Mouse (Mus musculus): ENCODE data around the gene Ppil4.

Ppil4 gene

DNA sequence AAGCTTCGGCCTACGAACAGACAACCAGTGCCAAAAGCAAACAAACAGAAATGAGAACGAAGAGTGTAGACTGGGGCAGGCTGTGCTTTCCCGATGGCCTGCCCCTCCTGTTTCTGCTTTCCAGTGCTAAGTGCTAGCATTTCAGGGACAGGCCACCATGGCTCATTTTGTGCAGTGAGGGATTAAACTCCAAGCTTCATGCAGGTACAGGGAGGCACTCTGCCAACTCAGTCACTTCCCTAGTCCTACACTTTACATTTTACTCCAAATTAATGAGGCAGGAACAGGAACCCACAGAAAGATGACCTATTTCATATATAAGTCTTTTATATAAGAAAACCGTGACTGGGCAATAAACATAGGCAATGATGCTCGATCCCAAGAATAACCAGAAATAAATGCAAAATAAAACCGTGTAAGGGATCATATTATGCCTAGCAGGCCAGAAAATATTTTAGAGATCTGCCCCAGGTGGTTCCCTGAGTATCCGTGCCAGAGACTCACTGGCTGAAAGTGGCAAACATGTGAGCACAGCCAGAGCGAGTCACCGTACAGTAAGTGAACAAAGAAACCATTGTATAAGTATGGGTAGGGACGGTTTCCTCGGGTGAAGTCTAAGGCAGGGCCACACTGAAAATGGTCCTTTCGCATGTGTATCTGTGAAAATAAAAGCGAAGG, 68.7 kb downstream of the Ppil4 start:
- no peak for DNase-seq (ENCODE audit: low read depth, low spot score)

DNA sequence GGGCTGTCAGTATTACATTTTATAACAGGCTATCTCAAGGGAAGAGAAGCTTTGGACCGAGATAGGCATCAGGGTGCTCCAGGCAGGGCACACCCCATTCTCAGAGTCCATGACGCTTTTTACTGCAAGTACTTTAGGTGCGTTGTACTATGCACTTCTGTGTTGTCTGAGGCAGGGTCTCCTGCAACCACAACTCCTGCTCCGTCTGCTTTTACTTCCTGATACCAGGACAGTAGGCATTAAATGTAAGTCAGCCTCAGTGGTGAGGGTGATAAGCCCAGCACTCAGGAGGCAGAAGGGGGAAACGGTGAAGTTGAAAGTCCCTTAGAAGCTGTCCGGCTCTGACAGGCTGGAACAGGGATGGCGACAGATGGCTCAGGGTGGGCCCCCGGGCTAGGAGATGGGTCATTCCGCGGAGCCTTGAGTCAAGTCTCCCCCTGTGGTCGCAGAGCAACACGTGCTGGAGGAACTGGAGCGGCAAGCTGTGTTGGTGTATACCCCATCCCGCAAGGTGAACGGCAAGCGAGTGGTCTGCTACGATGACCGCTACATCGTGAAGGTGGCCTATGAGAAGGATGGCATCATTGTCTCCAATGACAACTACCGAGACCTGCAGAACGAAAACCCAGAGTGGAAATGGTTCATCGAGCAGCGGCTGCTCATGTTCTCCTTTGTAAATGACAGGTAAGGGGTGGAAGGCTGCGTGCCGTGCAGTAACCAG, 69.4 kb downstream of the Ppil4 start:
- no peak for DNase-seq (ENCODE audit: low read depth, low spot score)

DNA sequence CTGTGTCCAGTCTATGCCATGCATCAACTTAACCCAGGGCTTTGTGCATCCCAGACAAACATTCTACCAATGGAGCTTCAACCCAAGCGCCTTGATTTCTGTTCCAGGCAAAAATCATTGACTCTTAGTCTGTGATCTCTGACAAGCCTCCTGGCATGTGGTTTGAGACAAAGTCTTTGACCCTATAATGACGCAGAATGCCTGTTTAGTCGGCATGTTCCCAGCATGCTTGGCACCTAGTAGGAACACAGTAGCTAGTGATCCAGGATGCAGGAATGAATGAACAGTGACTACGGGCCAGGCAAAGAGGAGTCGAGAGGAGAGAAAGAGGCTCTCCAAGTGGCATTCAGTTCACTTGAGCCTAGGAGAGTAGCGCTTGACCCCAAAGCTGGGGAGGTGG, 70.7 kb downstream of the Ppil4 start:
- no peak for DNase-seq (ENCODE audit: low read depth, low spot score)

DNA sequence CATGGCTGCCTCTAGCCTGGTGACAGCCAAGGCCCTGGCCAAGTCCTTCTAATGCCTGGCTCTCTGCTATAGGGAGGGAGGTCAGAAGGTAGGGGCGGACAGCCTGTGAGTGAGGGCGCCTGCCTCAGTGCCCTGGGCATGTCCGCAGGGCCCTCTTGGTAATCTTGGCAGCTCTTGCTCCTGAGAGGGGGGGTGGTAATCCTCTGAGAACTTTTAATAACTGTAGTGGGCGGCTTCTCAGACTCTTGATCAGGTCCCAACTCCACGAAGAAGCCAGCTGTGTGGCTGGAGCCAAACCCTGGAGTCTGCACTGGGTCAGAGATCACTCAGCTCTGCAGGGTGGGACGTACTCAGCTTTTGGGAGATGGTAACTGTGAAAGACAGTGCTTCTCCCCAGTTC, 71.5 kb downstream of the Ppil4 start:
- no peak for DNase-seq (ENCODE audit: low read depth, low spot score)

DNA sequence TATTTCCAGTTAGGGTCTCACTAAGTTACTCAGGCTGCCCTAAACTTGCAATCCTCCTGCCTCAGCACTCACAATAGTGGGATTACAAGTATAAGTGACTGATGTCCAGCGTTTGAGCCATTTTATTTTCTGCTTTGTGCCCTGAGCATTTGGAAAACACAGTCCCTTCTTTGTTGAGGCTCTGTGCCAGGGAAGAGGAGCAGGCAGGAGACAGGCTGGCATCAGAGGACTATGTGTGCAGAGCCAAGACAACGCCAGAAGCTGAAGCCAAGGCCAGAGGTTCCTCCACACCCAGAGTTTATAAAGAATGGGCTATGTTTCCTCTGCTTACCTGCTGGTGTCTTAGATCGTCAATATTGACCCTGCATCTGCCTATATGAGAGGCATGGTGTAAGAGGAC, 72.1 kb downstream of the Ppil4 start:
- no peak for DNase-seq (ENCODE audit: low read depth, low spot score)

DNA sequence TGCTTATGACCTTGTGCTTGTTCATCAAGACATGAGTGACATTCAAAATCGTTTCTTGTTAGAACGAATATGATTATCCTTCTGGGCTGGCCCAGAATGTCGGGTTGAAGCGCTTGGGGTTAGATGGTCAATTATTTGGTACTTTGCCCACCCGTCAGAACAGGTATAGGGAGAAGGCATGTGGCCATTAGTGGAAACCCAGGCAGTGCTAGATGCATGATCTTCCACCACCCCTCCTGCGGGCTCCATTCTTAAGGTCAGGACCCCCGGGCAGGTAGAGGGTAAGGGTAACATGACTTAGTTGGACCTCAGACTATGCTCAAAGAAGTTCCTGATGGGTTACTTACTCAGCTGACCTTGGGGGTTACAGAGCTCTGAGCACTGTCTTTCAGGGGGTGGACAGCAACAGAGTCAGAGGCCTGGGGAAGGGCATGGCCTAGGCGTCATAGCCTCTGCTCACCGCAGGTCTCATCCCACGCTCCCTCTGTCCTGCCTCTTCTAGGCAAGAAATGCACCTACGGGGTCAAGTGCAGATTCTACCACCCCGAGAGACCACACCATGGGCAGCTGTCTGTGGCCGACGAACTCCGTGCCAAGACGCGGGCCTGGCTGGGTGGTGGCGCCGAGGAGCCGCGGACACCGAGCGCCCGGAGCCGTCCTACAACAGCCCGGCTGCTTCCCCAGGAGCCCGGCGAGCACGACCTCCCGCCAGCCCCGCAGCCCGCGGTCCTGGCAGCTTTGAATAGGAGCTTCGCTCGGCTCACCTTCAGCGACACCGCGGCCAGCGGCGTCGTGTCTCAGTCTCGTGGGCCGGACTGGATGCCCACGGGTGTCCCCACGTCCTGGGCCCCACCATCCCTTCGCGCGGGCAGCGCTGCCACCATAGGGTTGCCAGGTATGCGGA, 74.3 kb downstream of the Ppil4 start:
- DNase-seq (ENCODE audit: low read depth, low spot score): no peak

DNA sequence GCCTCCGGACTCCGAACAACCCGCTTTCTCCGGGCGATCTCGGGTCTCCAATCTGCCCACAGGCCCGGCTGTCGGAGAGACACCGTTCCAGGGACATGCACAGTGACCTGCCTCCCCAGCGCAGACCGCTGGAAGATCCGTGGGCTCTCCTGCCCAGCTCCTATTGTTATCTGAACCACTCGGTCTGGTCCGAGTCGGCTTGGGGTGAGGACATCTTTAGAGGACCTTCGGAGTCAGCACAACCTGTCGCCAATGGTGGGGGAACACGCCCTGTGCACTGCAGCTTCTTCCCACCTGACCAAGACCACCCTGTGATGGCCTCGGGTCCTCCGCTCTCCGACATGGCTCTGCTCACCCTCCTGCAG, 75.0 kb downstream of the Ppil4 start:
- DNase-seq (ENCODE audit: low read depth, low spot score): no peak

DNA sequence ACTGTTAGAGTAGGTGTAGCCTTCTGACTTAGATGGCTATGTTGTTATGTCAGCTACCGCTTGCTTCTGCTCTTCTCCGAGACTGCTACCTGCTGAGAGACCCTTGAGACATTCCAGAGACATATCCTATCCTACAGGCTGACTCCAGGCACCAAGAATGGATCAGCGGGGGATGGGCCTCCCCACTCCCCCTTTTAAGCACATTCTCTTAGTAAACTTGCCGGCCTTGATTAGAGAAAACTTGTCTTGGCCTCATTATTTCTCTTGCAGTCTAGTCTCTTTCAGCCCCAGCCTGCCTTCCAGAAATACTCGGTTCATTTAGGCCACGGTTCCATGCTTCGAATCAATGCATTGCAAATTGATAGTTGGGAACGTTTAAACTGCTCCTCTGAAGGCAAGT, 77.1 kb downstream of the Ppil4 start:
- DNase-seq (ENCODE audit: low read depth, low spot score): no peak

DNA sequence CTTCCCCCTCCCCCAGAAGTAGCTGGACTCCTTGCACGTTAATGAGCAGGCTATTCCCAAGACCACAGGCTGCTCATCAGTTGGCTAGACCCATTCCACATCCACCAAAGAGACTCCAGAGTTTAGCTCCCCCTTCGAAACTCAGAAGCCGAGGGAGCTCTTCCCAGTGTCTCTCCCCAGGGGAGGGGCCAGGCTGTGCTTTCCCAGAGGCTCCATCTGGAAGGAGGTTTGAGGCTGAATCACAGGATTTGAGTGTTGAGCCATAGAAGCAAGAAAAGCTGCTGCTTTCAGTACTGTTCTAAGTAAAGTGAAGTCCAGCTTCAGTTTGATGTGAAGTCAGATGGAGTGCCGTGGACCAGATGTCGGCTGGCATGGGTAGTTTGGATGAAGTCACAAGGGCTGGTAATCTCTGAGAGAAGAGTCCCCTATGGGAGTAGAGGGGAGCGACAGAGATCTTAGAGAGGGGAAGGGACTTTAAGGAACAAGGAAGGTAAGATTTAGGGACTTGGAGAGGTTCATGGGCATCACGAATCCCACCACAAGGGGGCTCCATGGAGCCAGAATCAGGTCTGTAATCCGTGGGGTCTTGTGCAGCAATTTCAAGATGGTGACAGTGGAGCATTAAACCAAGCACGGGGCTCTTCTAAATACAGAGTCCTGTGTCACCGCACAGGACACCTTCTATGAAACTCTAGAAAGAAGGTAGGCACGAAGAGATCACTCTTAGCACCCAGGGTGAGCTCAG, 78.1 kb downstream of the Ppil4 start:
- DNase-seq (ENCODE audit: low read depth, low spot score): peak; percentile 77

DNA sequence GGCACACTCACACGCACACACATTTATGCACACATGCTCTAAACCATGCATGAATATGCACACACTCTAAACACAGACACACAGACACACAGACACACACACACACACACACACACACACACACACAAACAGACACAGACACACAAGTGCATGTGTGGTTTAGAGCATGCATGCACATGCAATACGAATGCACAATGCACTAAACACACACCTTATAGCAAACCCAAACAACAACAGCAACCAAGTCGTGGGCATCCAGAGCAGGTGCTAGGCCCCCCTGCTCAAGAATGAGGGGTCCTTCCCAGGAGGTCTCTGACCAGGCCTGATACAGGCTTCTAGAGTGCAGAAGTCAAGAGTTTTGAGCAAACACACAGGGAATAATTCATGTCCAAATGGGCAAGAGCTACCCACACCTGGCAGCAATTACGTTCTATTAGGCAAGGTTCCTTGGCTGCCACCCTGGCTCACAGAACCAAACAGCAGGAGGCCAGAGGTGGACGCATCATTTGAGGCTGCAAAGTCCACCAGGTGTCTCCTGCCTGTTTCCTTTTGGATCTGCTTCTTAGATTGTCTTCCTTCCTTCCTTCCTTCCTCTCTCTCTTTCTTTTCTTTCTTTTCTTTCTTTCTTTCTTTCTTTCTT, 78.8 kb downstream of the Ppil4 start:
- DNase-seq (ENCODE audit: low read depth, low spot score): no peak
